Mouse (Mus musculus) G1E (cell line): ENCODE measurements at regions not wholly inside any gene's neighbourhood (a gene's known extent, or its start where the extent isn't known, plus 50 kb on each side); places are given as distances from the start of the nearest gene placed in this dataset.
"Not testable (repeated sequence)": the region's sequence is repeated elsewhere in the genome, so short reads cannot be mapped to it uniquely, and the experiment has no call there.

Experiments
- ATAC-seq: 2 replicates; pipeline ENCODE4 v1.8.0; 2016; ENCODE audit warnings: mild to moderate bottlenecking; ENCODE audit not compliant: insufficient number of reproducible peaks, poor library complexity, low FRiP score, severe bottlenecking; ENCODE audit errors: extremely low read depth
- DNase-seq: peaks from one replicate; pipeline ENCODE4 v3.0.0; 2012; ENCODE audit warnings: low spot score
- H3K27me3 ChIP-seq: 2 replicates; pipeline ENCODE4 v1.6.1; 2012; ENCODE audit warnings: mild to moderate bottlenecking, low read length, inconsistent platforms; ENCODE audit not compliant: insufficient read depth
- H3K36me3 ChIP-seq: replicated peaks from 2 replicates; pipeline ENCODE3; 2012; ENCODE audit warnings: mild to moderate bottlenecking, inconsistent platforms
- H3K4me1 ChIP-seq: 2 replicates; pipeline ENCODE4 v1.6.1; 2012; ENCODE audit warnings: low read depth, low read length, inconsistent platforms, mixed read lengths; ENCODE audit not compliant: insufficient read depth
- H3K4me3 ChIP-seq: 2 replicates; pipeline ENCODE4 v1.5.1; 2012; ENCODE audit warnings: low read depth, mild to moderate bottlenecking, inconsistent platforms, low read length, moderate library complexity, mixed read lengths
- H3K9me3 ChIP-seq: replicated peaks from 2 replicates; pipeline ENCODE4 v1.6.1; 2012; ENCODE audit warnings: inconsistent platforms
- CTCF ChIP-seq: IDR thresholded peaks from 2 replicates; pipeline ENCODE4 v1.5.1; 2012; ENCODE audit warnings: low read depth, low read length, inconsistent platforms, mixed read lengths

GRCm38 (mm10) chr10:86636953-86637376 lies 68.3 kb downstream of the Hsp90b1 start:
- H3K9me3 ChIP-seq, ATAC-seq, H3K27me3 ChIP-seq, H3K4me1 ChIP-seq, DNase-seq, H3K36me3 ChIP-seq: not testable (repeated sequence)
- peak; percentile 49; the same call in 1 of the 2 replicates for TF ChIP-seq CTCF
- H3K4me3 ChIP-seq: peak overlapping the region; percentile 43; the same call in 1 of the 2 replicates

- H3K4me3 ChIP-seq, DNase-seq, ATAC-seq, H3K27me3 ChIP-seq, H3K9me3 ChIP-seq, H3K36me3 ChIP-seq, H3K4me1 ChIP-seq: not testable (repeated sequence)
These were observed 68.8 kb downstream of the Hsp90b1 start for GRCm38 (mm10) chr10:86636515-86636914.

DNA sequence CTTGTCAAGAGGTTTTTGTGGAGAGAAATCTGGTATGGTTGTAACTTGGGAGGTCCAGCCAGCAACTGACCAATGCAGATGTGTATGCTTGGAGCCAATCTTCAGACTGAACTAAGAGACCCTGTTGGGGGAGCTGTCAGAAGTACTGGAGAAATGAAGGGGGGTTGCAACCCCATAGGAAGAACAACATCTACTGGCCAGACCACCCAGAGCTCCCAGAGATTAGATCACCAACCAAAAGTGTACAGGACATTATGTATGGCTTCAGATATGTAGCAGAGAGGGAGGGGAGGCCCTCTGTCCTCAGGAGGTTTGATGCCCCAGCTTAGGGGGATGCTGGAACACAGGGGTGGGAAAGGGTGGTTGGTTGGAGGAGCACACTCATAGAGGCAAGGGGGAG lies 78.6 kb downstream of the Hsp90b1 start:
- not testable (repeated sequence) for DNase-seq, H3K4me3 ChIP-seq, H3K4me1 ChIP-seq, H3K36me3 ChIP-seq, ATAC-seq, H3K27me3 ChIP-seq, H3K9me3 ChIP-seq

GRCm38 (mm10) chr10:86617958-86618664 lies 87.2 kb downstream of the Hsp90b1 start:
- H3K36me3 ChIP-seq, ATAC-seq, H3K9me3 ChIP-seq, H3K4me1 ChIP-seq, DNase-seq, H3K4me3 ChIP-seq, H3K27me3 ChIP-seq: not testable (repeated sequence)

GRCm38 (mm10) chr10:86612341-86612740 lies 93.0 kb downstream of the Hsp90b1 start:
- not testable (repeated sequence) for H3K9me3 ChIP-seq, DNase-seq, H3K36me3 ChIP-seq, ATAC-seq, H3K4me3 ChIP-seq, H3K27me3 ChIP-seq, H3K4me1 ChIP-seq

DNA sequence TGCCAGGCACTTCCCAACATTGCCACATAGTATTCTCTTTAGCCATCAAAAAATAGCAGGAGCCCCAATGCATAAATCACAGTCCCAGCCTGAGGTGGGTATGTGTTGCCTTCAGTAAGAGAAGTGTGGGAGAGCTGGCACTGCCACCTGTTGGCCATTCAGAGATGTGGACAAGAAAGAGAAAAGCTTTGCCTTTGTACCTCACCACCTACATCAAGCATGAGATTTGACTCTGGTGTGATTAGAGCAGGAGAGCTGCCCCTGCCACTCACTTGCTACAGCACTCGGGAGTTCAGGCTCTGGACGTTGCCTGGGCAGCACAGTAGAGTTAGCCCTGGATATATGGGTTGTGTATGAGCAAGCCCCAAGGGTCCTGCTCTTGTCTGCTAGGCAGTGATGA lies 95.3 kb downstream of the Hsp90b1 start:
- H3K4me3 ChIP-seq, H3K36me3 ChIP-seq, H3K4me1 ChIP-seq, H3K9me3 ChIP-seq, ATAC-seq, H3K27me3 ChIP-seq, DNase-seq: not testable (repeated sequence)

DNA sequence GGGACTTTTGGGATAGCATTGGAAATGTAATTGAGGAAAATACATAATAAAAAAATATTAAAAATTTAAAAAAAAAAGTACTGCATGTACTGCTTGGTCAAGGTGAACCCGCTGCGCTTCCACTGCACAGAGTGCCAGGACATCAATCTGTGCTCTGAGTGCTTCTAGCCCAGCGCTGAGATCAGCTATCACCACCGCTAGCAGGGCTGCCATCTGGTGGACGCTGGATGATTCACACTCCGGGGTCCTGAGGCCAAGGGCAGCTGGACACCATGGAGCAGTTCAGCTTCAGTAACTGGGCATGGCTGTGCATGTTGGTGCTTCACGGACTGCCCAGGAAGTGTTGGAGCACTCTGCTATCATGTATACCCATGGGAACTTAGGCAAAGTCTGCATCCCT lies 102.1 kb upstream of the Syn3 start:
- not testable (repeated sequence) for ATAC-seq, H3K4me1 ChIP-seq, H3K27me3 ChIP-seq, H3K4me3 ChIP-seq, H3K36me3 ChIP-seq, DNase-seq, H3K9me3 ChIP-seq

DNA sequence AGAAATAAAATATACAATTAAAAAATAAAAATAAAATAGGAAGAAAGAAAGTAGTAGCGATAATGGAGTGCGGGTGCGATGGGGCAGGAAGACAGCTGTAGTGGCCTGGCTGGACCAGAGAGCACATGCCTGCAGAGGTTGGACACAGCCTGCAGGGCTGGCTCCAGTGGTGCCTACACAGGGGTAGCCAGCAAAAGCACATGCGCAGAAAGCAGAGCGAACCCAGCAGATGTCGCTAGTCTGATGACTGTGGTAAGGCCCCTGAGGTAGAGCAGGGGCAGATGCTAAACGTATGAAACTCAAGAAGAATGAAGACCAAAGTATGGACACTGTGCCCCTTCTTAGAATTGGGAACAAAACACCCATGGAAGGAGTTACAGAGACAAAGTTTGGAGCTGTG lies 101.3 kb upstream of the Syn3 start:
- DNase-seq, H3K36me3 ChIP-seq, ATAC-seq, H3K4me1 ChIP-seq, H3K4me3 ChIP-seq, H3K9me3 ChIP-seq, H3K27me3 ChIP-seq: not testable (repeated sequence)

GRCm38 (mm10) chr10:86590211-86590610 lies 91.5 kb upstream of the Syn3 start:
- not testable (repeated sequence) for H3K4me1 ChIP-seq, H3K36me3 ChIP-seq, H3K4me3 ChIP-seq, H3K27me3 ChIP-seq, H3K9me3 ChIP-seq, DNase-seq, ATAC-seq

- not testable (repeated sequence) for H3K4me3 ChIP-seq, H3K9me3 ChIP-seq, ATAC-seq, H3K36me3 ChIP-seq, H3K4me1 ChIP-seq, DNase-seq, H3K27me3 ChIP-seq
These were observed 68.2 kb upstream of the Syn3 start for GRCm38 (mm10) chr10:86566875-86567274.
